Mouse (Mus musculus): ENCODE results near the gene Slit3. TPM values are rescaled to one million over a fixed set of nuclear protein-coding genes. Genes with fewer than 3 reads are reported as not detected.

The Slit3 gene
- total and polyA plus RNA-seq, 2 experiments from 2014 or later: 6.7 to 23.7 TPM

DNA sequence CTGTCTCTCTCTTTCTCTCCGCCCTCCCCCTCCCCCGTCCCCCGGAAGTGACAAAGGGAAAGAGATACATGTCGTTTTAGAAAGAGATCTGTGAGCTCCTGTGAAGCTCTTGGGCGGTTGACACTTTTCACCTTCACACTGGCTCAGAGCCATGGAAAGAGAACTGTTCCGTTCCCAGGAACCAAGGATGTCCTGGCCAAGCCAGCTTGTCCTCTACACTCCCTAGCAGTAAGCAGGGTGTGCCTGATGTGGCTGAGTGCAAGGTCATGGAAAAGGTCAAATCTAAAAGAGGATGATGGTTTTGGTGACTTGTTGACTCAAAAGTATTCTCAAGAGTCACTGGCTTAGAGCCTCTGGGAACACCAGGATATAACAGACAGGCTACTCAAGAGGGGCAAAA, 219.7 kb downstream of the Slit3 start:
- ATAC-seq (ENCODE audit: insufficient read depth, low read depth) (peak; percentile 95), DNase-seq (ENCODE audit: low spot score) (peak; percentile 77)
- H3K36me3 ChIP-seq (replicated peaks; ENCODE audit: control insufficient read depth, insufficient read depth, low read length): no peaks in the 10 kb centered on the region
- no peaks in the 10 kb centered on the region for H3K27me3 ChIP-seq (ENCODE audit: control insufficient read depth, insufficient read depth, low read length)
- H3K4me2 ChIP-seq (ENCODE audit: low read depth, low read length): no peak overlapping the region
- no peak overlapping the region for H3K4me3 ChIP-seq (ENCODE audit: low read depth, low read length)
- H3K4me1 ChIP-seq (ENCODE audit: control insufficient read depth, insufficient read depth): peaks cover 15% of the 10 kb centered on the region
- no peak overlapping the region for H3K9ac ChIP-seq (replicated peaks; ENCODE audit: low read depth, low read length)
- peak overlapping the region; percentile 78 for H3K27ac ChIP-seq (ENCODE audit: low read depth)
- no peaks in the 10 kb centered on the region for H3K9me3 ChIP-seq (replicated peaks; ENCODE audit: control insufficient read depth, low read length)
- TF ChIP-seq CTCF (IDR thresholded peaks at IDR 0.05; ENCODE audit: low read depth) (no peak), EP300 (IDR thresholded peaks at IDR 0.05; ENCODE audit: low read depth) (peak; percentile 60; the same call in 1 of the 2 replicates)
- 26% methylated on average over 6 of the region's 6 CpGs for WGBS

GRCm38 (mm10) chr11:35342486-35342885, 221.5 kb downstream of the Slit3 start:
- DNase-seq (ENCODE audit: low spot score) (no peak), ATAC-seq (ENCODE audit: insufficient read depth, low read depth) (no peak)
- Histone ChIP-seq H3K4me3 (ENCODE audit: low read depth, low read length) (no peak overlapping the region), H3K4me1 (ENCODE audit: control insufficient read depth, insufficient read depth) (peaks cover 15% of the 10 kb centered on the region), H3K9ac (replicated peaks; ENCODE audit: low read depth, low read length) (no peak overlapping the region), H3K36me3 (replicated peaks; ENCODE audit: control insufficient read depth, insufficient read depth, low read length) (no peaks in the 10 kb centered on the region), H3K9me3 (replicated peaks; ENCODE audit: control insufficient read depth, low read length) (no peaks in the 10 kb centered on the region), H3K27ac (ENCODE audit: low read depth) (no peak overlapping the region), H3K4me2 (ENCODE audit: low read depth, low read length) (no peak overlapping the region), H3K27me3 (ENCODE audit: control insufficient read depth, insufficient read depth, low read length) (no peaks in the 10 kb centered on the region)
- TF ChIP-seq EP300 (IDR thresholded peaks at IDR 0.05; ENCODE audit: low read depth) (no peak), CTCF (IDR thresholded peaks at IDR 0.05; ENCODE audit: low read depth) (no peak)
- 70% methylated on average over 5 of the region's 5 CpGs for WGBS

- Histone ChIP-seq H3K9me3 (replicated peaks; ENCODE audit: control insufficient read depth, low read length) (no peaks in the 10 kb centered on the region), H3K4me2 (ENCODE audit: low read depth, low read length) (no peak overlapping the region), H3K27me3 (ENCODE audit: control insufficient read depth, insufficient read depth, low read length) (no peaks in the 10 kb centered on the region), H3K27ac (ENCODE audit: low read depth) (no peak overlapping the region), H3K36me3 (replicated peaks; ENCODE audit: control insufficient read depth, insufficient read depth, low read length) (no peaks in the 10 kb centered on the region), H3K4me1 (ENCODE audit: control insufficient read depth, insufficient read depth) (peaks cover 7% of the 10 kb centered on the region), H3K4me3 (ENCODE audit: low read depth, low read length) (no peak overlapping the region), H3K9ac (replicated peaks; ENCODE audit: low read depth, low read length) (no peak overlapping the region)
- ATAC-seq (ENCODE audit: insufficient read depth, low read depth) (no peak), DNase-seq (ENCODE audit: low spot score) (no peak)
- no peak for TF ChIP-seq CTCF (IDR thresholded peaks at IDR 0.05; ENCODE audit: low read depth)
- TF ChIP-seq EP300 (IDR thresholded peaks at IDR 0.05; ENCODE audit: low read depth): no peak
- WGBS: 63% methylated on average over 13 of the region's 13 CpGs
These were observed 224.9 kb downstream of the Slit3 start for GRCm38 (mm10) chr11:35345696-35346480.

GRCm38 (mm10) chr11:35348099-35348498, 227.1 kb downstream of the Slit3 start:
- H3K9ac ChIP-seq (replicated peaks; ENCODE audit: low read depth, low read length): no peak overlapping the region
- no peak overlapping the region for H3K27ac ChIP-seq (ENCODE audit: low read depth)
- no peaks in the 10 kb centered on the region for H3K9me3 ChIP-seq (replicated peaks; ENCODE audit: control insufficient read depth, low read length)
- no peaks in the 10 kb centered on the region for H3K4me1 ChIP-seq (ENCODE audit: control insufficient read depth, insufficient read depth)
- H3K36me3 ChIP-seq (replicated peaks; ENCODE audit: control insufficient read depth, insufficient read depth, low read length): no peaks in the 10 kb centered on the region
- no peaks in the 10 kb centered on the region for H3K27me3 ChIP-seq (ENCODE audit: control insufficient read depth, insufficient read depth, low read length)
- 54% methylated on average over 4 of the region's 4 CpGs for WGBS
- no peak overlapping the region for H3K4me2 ChIP-seq (ENCODE audit: low read depth, low read length)
- DNase-seq (ENCODE audit: low spot score) (no peak), ATAC-seq (ENCODE audit: insufficient read depth, low read depth) (no peak)
- TF ChIP-seq CTCF (IDR thresholded peaks at IDR 0.05; ENCODE audit: low read depth): no peak
- TF ChIP-seq EP300 (IDR thresholded peaks at IDR 0.05; ENCODE audit: low read depth): no peak
- H3K4me3 ChIP-seq (ENCODE audit: low read depth, low read length): no peak overlapping the region

- H3K9ac ChIP-seq (replicated peaks; ENCODE audit: low read depth, low read length): no peak overlapping the region
- H3K9me3 ChIP-seq (replicated peaks; ENCODE audit: control insufficient read depth, low read length): no peaks in the 10 kb centered on the region
- ATAC-seq (ENCODE audit: insufficient read depth, low read depth) (no peak), DNase-seq (ENCODE audit: low spot score) (no peak)
- H3K4me1 ChIP-seq (ENCODE audit: control insufficient read depth, insufficient read depth): no peaks in the 10 kb centered on the region
- no peaks in the 10 kb centered on the region for H3K27me3 ChIP-seq (ENCODE audit: control insufficient read depth, insufficient read depth, low read length)
- H3K27ac ChIP-seq (ENCODE audit: low read depth): no peak overlapping the region
- 60% methylated on average over 4 of the region's 4 CpGs for WGBS
- no peaks in the 10 kb centered on the region for H3K36me3 ChIP-seq (replicated peaks; ENCODE audit: control insufficient read depth, insufficient read depth, low read length)
- no peak for TF ChIP-seq EP300 (IDR thresholded peaks at IDR 0.05; ENCODE audit: low read depth)
- no peak for TF ChIP-seq CTCF (IDR thresholded peaks at IDR 0.05; ENCODE audit: low read depth)
- H3K4me3 ChIP-seq (ENCODE audit: low read depth, low read length): no peak overlapping the region
- no peak overlapping the region for H3K4me2 ChIP-seq (ENCODE audit: low read depth, low read length)
These were observed 229.9 kb downstream of the Slit3 start for GRCm38 (mm10) chr11:35350968-35351367.

GRCm38 (mm10) chr11:35351376-35351775, 230.4 kb downstream of the Slit3 start:
- Histone ChIP-seq H3K9me3 (replicated peaks; ENCODE audit: control insufficient read depth, low read length) (no peaks in the 10 kb centered on the region), H3K27ac (ENCODE audit: low read depth) (no peak overlapping the region), H3K4me1 (ENCODE audit: control insufficient read depth, insufficient read depth) (no peaks in the 10 kb centered on the region), H3K4me3 (ENCODE audit: low read depth, low read length) (no peak overlapping the region), H3K4me2 (ENCODE audit: low read depth, low read length) (no peak overlapping the region), H3K36me3 (replicated peaks; ENCODE audit: control insufficient read depth, insufficient read depth, low read length) (no peaks in the 10 kb centered on the region), H3K9ac (replicated peaks; ENCODE audit: low read depth, low read length) (no peak overlapping the region), H3K27me3 (ENCODE audit: control insufficient read depth, insufficient read depth, low read length) (no peaks in the 10 kb centered on the region)
- TF ChIP-seq CTCF (IDR thresholded peaks at IDR 0.05; ENCODE audit: low read depth): no peak
- no peak for TF ChIP-seq EP300 (IDR thresholded peaks at IDR 0.05; ENCODE audit: low read depth)
- ATAC-seq (ENCODE audit: insufficient read depth, low read depth) (no peak), DNase-seq (ENCODE audit: low spot score) (no peak)
- 63% methylated on average over 2 of the region's 2 CpGs for WGBS
